Mouse (Mus musculus): ENCODE data around the gene Mdga2. TPM values are rescaled to one million over a fixed set of nuclear protein-coding genes. Genes with fewer than 3 reads are reported as not detected.

Gene Mdga2
- polyA plus RNA-seq, 1 experiment, result not detected

DNA sequence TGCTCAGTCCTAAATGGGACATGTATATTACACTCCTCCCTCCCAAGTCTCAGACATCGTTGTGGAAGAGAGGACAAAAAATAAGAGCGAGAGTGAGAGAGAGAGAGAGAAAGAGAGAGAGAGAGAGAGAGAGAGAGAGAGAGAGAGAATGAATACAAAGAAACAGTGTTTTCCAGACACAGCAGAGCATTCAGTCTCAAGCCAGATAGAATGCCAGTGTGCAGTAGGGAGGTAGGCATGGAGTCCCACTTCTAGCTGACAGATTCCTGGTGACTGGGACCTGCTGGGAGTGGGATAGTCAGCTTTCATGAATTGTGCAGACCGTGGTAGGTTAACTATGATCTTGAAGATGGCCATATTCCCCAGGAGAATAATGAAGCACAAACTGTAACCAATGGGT is 542.8 kb downstream of the Mdga2 start:
- Histone ChIP-seq H3K4me3 (ENCODE audit: insufficient read depth, poor library complexity, severe bottlenecking) (no peak overlapping the region), H3ac (ENCODE audit: control insufficient read depth, insufficient read length, low read depth) (no peak overlapping the region), H3K27me3 (ENCODE audit: control insufficient read depth, insufficient read depth, insufficient read length) (no peaks in the 10 kb centered on the region), H3K36me3 (ENCODE audit: control insufficient read depth, insufficient read depth) (no peaks in the 10 kb centered on the region), H3K79me3 (ENCODE audit: low read depth) (no peaks in the 10 kb centered on the region), H3K79me2 (ENCODE audit: control insufficient read depth, insufficient read depth) (no peaks in the 10 kb centered on the region)
- TF ChIP-seq MYOG (IDR thresholded peaks at IDR 0.05; ENCODE audit: control insufficient read depth, extremely low read depth, insufficient read length) (no peak), CEBPB (IDR thresholded peaks at IDR 0.05; ENCODE audit: low read depth) (no peak), MAX (IDR thresholded peaks at IDR 0.05) (no peak), CTCF (IDR thresholded peaks at IDR 0.05; ENCODE audit: control insufficient read depth, insufficient read depth, insufficient read length) (no peak), FOSL1 (IDR thresholded peaks at IDR 0.05; ENCODE audit: insufficient read depth, low read length, poor library complexity, severe bottlenecking) (no peak), MYOD1 (IDR thresholded peaks at IDR 0.05; ENCODE audit: control insufficient read depth, insufficient read length, low read depth) (no peak), USF1 (IDR thresholded peaks at IDR 0.05; ENCODE audit: low read depth) (no peak)

DNA sequence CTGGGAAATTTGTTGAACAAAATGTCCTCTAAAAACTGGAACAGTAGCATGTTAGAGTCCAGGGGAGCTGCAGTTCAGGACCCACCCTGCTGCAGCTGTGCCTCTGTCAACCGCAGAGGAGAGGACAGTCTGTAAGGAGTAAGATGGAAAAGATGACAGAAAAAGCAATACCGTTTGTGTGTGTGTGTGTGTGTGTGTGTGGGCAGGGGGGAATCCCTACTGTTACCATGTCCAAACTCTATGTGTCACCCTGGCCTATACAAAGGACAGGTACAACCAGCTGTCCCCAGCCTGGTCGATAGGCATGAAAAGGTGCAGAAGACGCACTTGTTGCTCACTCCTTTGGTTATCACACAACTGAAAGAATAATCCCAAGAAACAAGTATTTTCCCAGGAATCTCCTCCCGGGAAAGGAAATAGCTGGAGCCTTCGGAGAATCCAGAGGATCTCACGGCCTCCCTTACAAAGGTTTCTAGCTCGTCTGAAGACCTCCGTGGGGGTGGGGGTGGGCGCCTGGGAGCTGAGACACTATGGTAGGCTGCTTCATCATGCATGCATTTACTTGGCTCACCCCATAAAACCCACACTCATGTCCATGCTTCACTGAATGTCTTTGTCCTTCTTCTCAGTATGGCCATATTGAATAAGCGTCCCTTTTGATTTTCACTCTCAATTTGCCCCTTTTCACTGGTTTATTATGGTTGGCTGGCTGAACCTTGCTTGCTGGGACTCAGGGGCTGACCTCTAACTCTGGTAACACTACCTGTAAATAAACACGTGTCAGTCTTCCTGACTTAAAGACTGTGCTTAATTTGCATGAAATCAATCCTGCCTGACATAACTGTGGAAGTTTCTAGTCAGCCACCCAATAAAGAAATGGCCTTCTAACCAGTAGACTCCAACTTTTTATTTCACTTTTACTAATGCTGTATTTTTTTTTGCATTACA is 573.5 kb downstream of the Mdga2 start:
- H3K27me3 ChIP-seq (ENCODE audit: control insufficient read depth, insufficient read depth, insufficient read length), result no peaks in the 10 kb centered on the region
- no peaks in the 10 kb centered on the region for H3K79me3 ChIP-seq (ENCODE audit: low read depth)
- no peak overlapping the region for H3ac ChIP-seq (ENCODE audit: control insufficient read depth, insufficient read length, low read depth)
- H3K79me2 ChIP-seq (ENCODE audit: control insufficient read depth, insufficient read depth), result no peaks in the 10 kb centered on the region
- H3K36me3 ChIP-seq (ENCODE audit: control insufficient read depth, insufficient read depth), result no peaks in the 10 kb centered on the region
- H3K4me3 ChIP-seq (ENCODE audit: insufficient read depth, poor library complexity, severe bottlenecking), result no peak overlapping the region
- TF ChIP-seq MYOG (IDR thresholded peaks at IDR 0.05; ENCODE audit: control insufficient read depth, extremely low read depth, insufficient read length), result no peak
- no peak for TF ChIP-seq USF1 (IDR thresholded peaks at IDR 0.05; ENCODE audit: low read depth)
- TF ChIP-seq CTCF (IDR thresholded peaks at IDR 0.05; ENCODE audit: control insufficient read depth, insufficient read depth, insufficient read length), result no peak
- TF ChIP-seq MAX (IDR thresholded peaks at IDR 0.05), result no peak
- TF ChIP-seq MYOD1 (IDR thresholded peaks at IDR 0.05; ENCODE audit: control insufficient read depth, insufficient read length, low read depth), result no peak
- no peak for TF ChIP-seq CEBPB (IDR thresholded peaks at IDR 0.05; ENCODE audit: low read depth)
- TF ChIP-seq FOSL1 (IDR thresholded peaks at IDR 0.05; ENCODE audit: insufficient read depth, low read length, poor library complexity, severe bottlenecking), result no peak

DNA sequence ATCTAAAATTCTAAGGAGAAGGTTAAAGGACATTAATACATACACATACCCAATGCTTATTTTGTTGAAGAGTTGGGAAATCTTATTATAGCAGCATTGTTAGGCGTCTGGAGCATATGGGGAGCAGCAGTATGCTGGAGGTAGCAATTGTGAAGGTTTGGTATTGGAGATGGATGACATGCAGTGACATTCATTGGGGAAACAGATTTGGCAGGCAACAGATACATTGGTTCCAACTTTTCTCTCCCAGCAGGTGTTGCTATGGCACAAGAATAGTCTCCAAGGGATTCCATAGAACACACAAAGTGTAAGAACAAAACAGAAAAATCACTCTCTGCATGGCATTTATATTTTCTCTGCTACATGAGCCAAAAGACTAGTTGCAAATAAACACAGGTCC is 581.9 kb downstream of the Mdga2 start:
- H3K36me3 ChIP-seq (ENCODE audit: control insufficient read depth, insufficient read depth), result no peaks in the 10 kb centered on the region
- H3K79me3 ChIP-seq (ENCODE audit: low read depth), result no peaks in the 10 kb centered on the region
- no peak overlapping the region for H3ac ChIP-seq (ENCODE audit: control insufficient read depth, insufficient read length, low read depth)
- H3K27me3 ChIP-seq (ENCODE audit: control insufficient read depth, insufficient read depth, insufficient read length), result no peaks in the 10 kb centered on the region
- no peak for TF ChIP-seq CTCF (IDR thresholded peaks at IDR 0.05; ENCODE audit: control insufficient read depth, insufficient read depth, insufficient read length)
- no peak overlapping the region for H3K4me3 ChIP-seq (ENCODE audit: insufficient read depth, poor library complexity, severe bottlenecking)
- H3K79me2 ChIP-seq (ENCODE audit: control insufficient read depth, insufficient read depth), result no peaks in the 10 kb centered on the region

DNA sequence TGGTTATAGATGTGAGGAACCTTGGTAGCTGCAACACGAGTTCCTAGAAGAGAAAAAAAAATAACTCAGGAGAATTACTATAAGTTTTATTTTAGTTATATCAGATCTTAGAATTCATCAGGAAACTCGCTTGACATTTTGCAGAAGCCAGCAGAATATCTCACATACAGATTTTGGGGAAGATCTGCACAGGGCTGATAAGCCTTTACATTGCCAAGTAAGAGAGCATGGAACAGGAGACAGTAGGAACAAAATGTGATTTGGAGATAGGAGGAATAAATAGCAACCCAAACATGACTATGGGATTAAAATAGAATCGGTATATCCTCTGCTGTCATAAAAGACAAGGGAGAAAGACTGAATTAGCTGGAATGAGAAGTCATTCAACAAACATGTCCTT is 602.4 kb downstream of the Mdga2 start:
- TF ChIP-seq MYOD1 (IDR thresholded peaks at IDR 0.05; ENCODE audit: control insufficient read depth, insufficient read length, low read depth) (no peak), CTCF (IDR thresholded peaks at IDR 0.05; ENCODE audit: control insufficient read depth, insufficient read depth, insufficient read length) (no peak), MAX (IDR thresholded peaks at IDR 0.05) (no peak), CEBPB (IDR thresholded peaks at IDR 0.05; ENCODE audit: low read depth) (no peak), FOSL1 (IDR thresholded peaks at IDR 0.05; ENCODE audit: insufficient read depth, low read length, poor library complexity, severe bottlenecking) (no peak), MYOG (IDR thresholded peaks at IDR 0.05; ENCODE audit: control insufficient read depth, extremely low read depth, insufficient read length) (no peak), USF1 (IDR thresholded peaks at IDR 0.05; ENCODE audit: low read depth) (no peak)
- Histone ChIP-seq H3K27me3 (ENCODE audit: control insufficient read depth, insufficient read depth, insufficient read length) (no peaks in the 10 kb centered on the region), H3K79me3 (ENCODE audit: low read depth) (no peaks in the 10 kb centered on the region), H3K36me3 (ENCODE audit: control insufficient read depth, insufficient read depth) (no peaks in the 10 kb centered on the region), H3ac (ENCODE audit: control insufficient read depth, insufficient read length, low read depth) (no peak overlapping the region), H3K4me3 (ENCODE audit: insufficient read depth, poor library complexity, severe bottlenecking) (no peak overlapping the region), H3K79me2 (ENCODE audit: control insufficient read depth, insufficient read depth) (no peaks in the 10 kb centered on the region)

DNA sequence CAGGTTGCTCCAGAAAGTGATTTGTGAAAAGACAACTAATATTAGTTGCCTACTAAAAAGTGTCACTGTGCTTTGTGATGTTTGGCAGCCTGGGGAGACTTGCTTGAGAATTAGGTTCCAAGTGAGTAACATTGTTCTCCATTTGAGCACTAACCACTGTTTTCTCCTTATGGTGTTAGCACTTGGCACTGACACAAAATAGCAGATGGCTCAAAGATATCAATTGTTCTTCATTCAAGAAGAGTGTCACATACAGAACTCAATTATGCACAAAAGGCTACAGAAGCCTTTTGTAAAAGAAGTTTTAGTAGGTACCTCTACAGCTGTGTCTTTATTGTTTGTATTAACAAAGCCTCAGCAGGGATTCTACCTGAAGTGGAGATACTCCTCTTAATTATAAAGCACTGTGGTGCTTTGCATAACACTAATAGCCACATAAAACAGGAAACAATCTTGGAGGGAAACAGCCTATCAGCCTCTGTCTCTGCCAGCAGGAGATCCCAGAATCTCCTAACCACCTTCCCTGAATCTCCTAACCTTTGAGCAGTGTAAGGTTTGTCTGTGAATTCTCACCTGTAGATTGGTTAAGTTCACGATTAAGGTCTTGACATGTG is 630.6 kb downstream of the Mdga2 start:
- Histone ChIP-seq H3K36me3 (ENCODE audit: control insufficient read depth, insufficient read depth) (no peaks in the 10 kb centered on the region), H3K79me2 (ENCODE audit: control insufficient read depth, insufficient read depth) (no peaks in the 10 kb centered on the region), H3K27me3 (ENCODE audit: control insufficient read depth, insufficient read depth, insufficient read length) (no peaks in the 10 kb centered on the region), H3K79me3 (ENCODE audit: low read depth) (no peaks in the 10 kb centered on the region), H3K4me3 (ENCODE audit: insufficient read depth, poor library complexity, severe bottlenecking) (no peak overlapping the region), H3ac (ENCODE audit: control insufficient read depth, insufficient read length, low read depth) (no peak overlapping the region)
- no peak for TF ChIP-seq FOSL1 (IDR thresholded peaks at IDR 0.05; ENCODE audit: insufficient read depth, low read length, poor library complexity, severe bottlenecking)
- TF ChIP-seq CTCF (IDR thresholded peaks at IDR 0.05; ENCODE audit: control insufficient read depth, insufficient read depth, insufficient read length), result no peak
- TF ChIP-seq MYOD1 (IDR thresholded peaks at IDR 0.05; ENCODE audit: control insufficient read depth, insufficient read length, low read depth), result no peak
- TF ChIP-seq USF1 (IDR thresholded peaks at IDR 0.05; ENCODE audit: low read depth), result no peak
- TF ChIP-seq MYOG (IDR thresholded peaks at IDR 0.05; ENCODE audit: control insufficient read depth, extremely low read depth, insufficient read length), result no peak
